Mouse (Mus musculus) limb, embryonic 11.5 days (tissue): ENCODE measurements around the gene Wfdc15b. TPM values are rescaled to one million over a fixed set of nuclear protein-coding genes. Genes with fewer than 3 reads are reported as not detected.
"Not testable (repeated sequence)": the region's sequence is repeated elsewhere in the genome, so short reads cannot be mapped to it uniquely, and the experiment has no call there.

Experiments used
- ATAC-seq: fragments of 200-750 bp; cut with Nextera tagmentation; 2 replicates; pipeline ENCODE4 v1.8.0; 2017; ENCODE audit warnings: low read depth; ENCODE audit not compliant: insufficient number of reproducible peaks, low FRiP score, low TSS enrichment
- DNase-seq: peaks from one replicate; pipeline ENCODE4 v3.0.0-alpha.2; 2015; ENCODE audit warnings: low spot score
- H3K27ac ChIP-seq: fragments of 300-500 bp; sonication (generic); replicated peaks from 2 replicates; pipeline ENCODE4 v1.5.1; 2014; ENCODE audit warnings: low read depth, mild to moderate bottlenecking, low read length
- H3K27me3 ChIP-seq: fragments of 300-500 bp; sonication (generic); 2 replicates; pipeline ENCODE4 v1.6.1; 2014; ENCODE audit warnings: mild to moderate bottlenecking, low read length, mixed read lengths; ENCODE audit not compliant: control insufficient read depth, insufficient read depth
- H3K36me3 ChIP-seq: fragments of 300-500 bp; sonication (generic); 2 replicates; pipeline ENCODE4 v1.6.1; 2014; ENCODE audit warnings: mild to moderate bottlenecking, low read length, moderate library complexity, mixed read lengths; ENCODE audit not compliant: control insufficient read depth, insufficient read depth
- H3K4me1 ChIP-seq: fragments of 300-500 bp; sonication (generic); 2 replicates; pipeline ENCODE4 v1.6.1; 2014; ENCODE audit warnings: low read length, mixed read lengths; ENCODE audit not compliant: control insufficient read depth, insufficient read depth
- H3K4me2 ChIP-seq: fragments of 300-500 bp; sonication (generic); 2 replicates; pipeline ENCODE4 v1.6.1; 2014; ENCODE audit warnings: low read depth, mild to moderate bottlenecking, moderate library complexity; ENCODE audit not compliant: severe bottlenecking
- H3K4me3 ChIP-seq: fragments of 300-500 bp; sonication (generic); 2 replicates; pipeline ENCODE4 v1.5.1; 2014; ENCODE audit warnings: low read depth, low read length
- H3K9ac ChIP-seq: fragments of 300-500 bp; sonication (generic); 2 replicates; pipeline ENCODE4 v1.6.1; 2014; ENCODE audit warnings: mild to moderate bottlenecking, low read length
- H3K9me3 ChIP-seq: fragments of 300-500 bp; sonication (generic); 2 replicates; pipeline ENCODE4 v1.6.1; 2016; ENCODE audit warnings: low read length; ENCODE audit not compliant: control insufficient read depth
- WGBS: fragments of 180-500 bp; shearing (Covaris S2); extraction: QIAGEN DNeasy Blood & Tissue Kit; methylation state at CpG from one replicate; pipeline ENCODE4 v1.1.7; 2014; 5-methylcytosine and 5-hydroxymethylcytosine counted together
- polyA plus RNA-seq: library from polyadenylated mRNA; unstranded; fragments of >200 nt; fragmentation: Nextera tagmentation; extraction: Ambion mirVana; gene quantifications from 2 replicates; pipeline ENCODE4 v1.2.1, GENCODE M21; 2014

Wfdc15b gene
- polyA plus RNA-seq = not detected in 2 replicates

DNA sequence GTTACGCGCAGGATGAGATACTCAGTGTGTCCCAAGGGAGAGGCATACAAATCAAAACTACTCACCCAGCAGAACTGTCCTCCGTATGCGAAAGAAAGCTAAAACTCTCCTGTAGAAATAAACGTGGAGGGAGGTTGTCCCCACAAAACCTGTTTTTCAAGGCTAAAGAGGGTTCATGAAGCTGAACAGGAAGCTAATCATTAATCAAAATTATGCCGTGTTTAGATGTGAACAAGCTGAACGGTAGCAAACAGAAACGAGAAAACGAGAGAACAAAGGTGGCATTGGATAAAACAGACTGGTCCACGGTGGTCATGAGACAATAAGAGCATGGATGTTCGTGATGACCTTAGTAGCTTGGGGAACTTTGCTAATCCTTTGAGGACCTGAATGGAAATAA is at the start of gene Wfdc15b:
TSS of gene Wfdc15b (minus strand) at position 139 of the 400 bp plus-strand sequence.
- ATAC-seq (no peak), DNase-seq (no peak)
- H3K4me2 ChIP-seq = no peak within 1 kb of the TSS
- 75% methylated on average over 11 of the region's 11 CpGs for WGBS
- H3K9ac ChIP-seq = no peak within 1 kb of the TSS
- no peaks in the 10 kb centered on the region for H3K4me1 ChIP-seq
- H3K27me3 ChIP-seq = no peaks in the 10 kb centered on the region
- no peak within 1 kb of the TSS for H3K27ac ChIP-seq
- no peak within 1 kb of the TSS for H3K4me3 ChIP-seq
- H3K36me3 ChIP-seq = no peaks in the 10 kb centered on the region
- H3K9me3 ChIP-seq = no peaks in the 10 kb centered on the region

DNA sequence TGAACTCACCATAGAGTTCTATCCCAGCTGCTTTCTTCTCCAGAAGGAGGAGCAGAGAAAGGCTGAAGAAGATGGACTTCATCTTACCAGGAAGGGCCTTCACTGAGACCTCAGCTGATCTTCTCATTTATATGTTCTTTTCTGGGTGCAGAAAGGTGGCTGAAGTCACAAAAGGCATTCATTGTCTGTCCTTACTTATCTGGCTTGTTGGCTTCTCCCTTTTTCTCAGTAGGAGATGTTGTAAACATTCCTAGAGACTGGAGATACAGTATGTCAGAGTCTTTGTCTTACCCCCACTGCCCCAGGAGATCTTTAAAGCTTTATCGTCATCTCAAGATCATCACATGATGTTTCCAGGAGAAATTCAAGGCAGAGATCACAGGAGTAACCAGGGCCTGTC is 35.1 kb upstream of the Wfdc15b start, which contains the start of gene Svs3b:
TSS of gene Svs3b (minus strand) at position 101 of the 400 bp plus-strand sequence.
- not testable (repeated sequence) for H3K4me3 ChIP-seq, H3K27me3 ChIP-seq, H3K4me1 ChIP-seq, H3K9me3 ChIP-seq, H3K36me3 ChIP-seq, H3K4me2 ChIP-seq, ATAC-seq, H3K9ac ChIP-seq, DNase-seq, H3K27ac ChIP-seq
- 77% methylated on average over 1 of the region's 1 CpGs for WGBS

- 86% methylated on average over 3 of the region's 3 CpGs for WGBS
- H3K4me2 ChIP-seq = no peak within 1 kb of the TSS
- H3K27me3 ChIP-seq = no peaks in the 10 kb centered on the region
- no peak for ATAC-seq
- no peaks in the 10 kb centered on the region for H3K9me3 ChIP-seq
- H3K27ac ChIP-seq = no peak within 1 kb of the TSS
- H3K36me3 ChIP-seq = no peaks in the 10 kb centered on the region
- no peak within 1 kb of the TSS for H3K4me3 ChIP-seq
- no peaks in the 10 kb centered on the region for H3K4me1 ChIP-seq
- DNase-seq = no peak
- no peak within 1 kb of the TSS for H3K9ac ChIP-seq
Measured at GRCm38 (mm10) chr2:164238366-164238765, 16.9 kb upstream of the Wfdc15b start, which contains the start of gene Svs2. TSS of gene Svs2 (minus strand) at chr2:164238466.

DNA sequence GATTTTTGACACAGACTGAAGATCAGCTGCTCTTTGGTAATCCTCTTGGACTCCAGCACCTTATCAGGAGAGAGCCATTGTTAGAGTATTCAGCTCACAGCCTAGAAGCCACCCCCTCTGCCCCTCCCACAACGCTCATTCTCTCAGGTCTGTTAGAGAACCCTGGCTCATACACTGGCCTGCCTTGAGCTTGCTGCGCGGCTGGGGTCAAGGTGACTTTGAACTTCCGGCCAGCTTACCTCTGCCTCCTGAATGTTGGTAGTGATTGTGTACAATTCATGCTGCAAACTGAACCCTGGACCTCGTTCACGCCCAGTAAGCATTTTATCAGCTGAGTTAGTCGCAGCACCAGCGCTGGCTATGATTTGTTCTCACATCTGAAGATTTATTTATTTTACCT is 11.2 kb upstream of the Wfdc15b start:
- WGBS = 94% methylated on average over 8 of the region's 8 CpGs
- no peak overlapping the region for H3K9ac ChIP-seq
- ATAC-seq (no peak), DNase-seq (no peak)
- H3K9me3 ChIP-seq = no peaks in the 10 kb centered on the region
- no peak overlapping the region for H3K27ac ChIP-seq
- H3K4me2 ChIP-seq = no peak overlapping the region
- H3K4me3 ChIP-seq = no peak overlapping the region
- no peaks in the 10 kb centered on the region for H3K36me3 ChIP-seq
- H3K27me3 ChIP-seq = no peaks in the 10 kb centered on the region
- H3K4me1 ChIP-seq = no peaks in the 10 kb centered on the region

GRCm38 (mm10) chr2:164228361-164229070 is 7.1 kb upstream of the Wfdc15b start:
- no peak overlapping the region for H3K9ac ChIP-seq
- no peak overlapping the region for H3K27ac ChIP-seq
- H3K36me3 ChIP-seq = no peaks in the 10 kb centered on the region
- WGBS = 87% methylated on average over 8 of the region's 8 CpGs
- no peak for ATAC-seq
- H3K4me3 ChIP-seq = no peak overlapping the region
- H3K27me3 ChIP-seq = no peaks in the 10 kb centered on the region
- H3K4me2 ChIP-seq = no peak overlapping the region
- no peaks in the 10 kb centered on the region for H3K4me1 ChIP-seq
- H3K9me3 ChIP-seq = no peaks in the 10 kb centered on the region
- DNase-seq = no peak

DNA sequence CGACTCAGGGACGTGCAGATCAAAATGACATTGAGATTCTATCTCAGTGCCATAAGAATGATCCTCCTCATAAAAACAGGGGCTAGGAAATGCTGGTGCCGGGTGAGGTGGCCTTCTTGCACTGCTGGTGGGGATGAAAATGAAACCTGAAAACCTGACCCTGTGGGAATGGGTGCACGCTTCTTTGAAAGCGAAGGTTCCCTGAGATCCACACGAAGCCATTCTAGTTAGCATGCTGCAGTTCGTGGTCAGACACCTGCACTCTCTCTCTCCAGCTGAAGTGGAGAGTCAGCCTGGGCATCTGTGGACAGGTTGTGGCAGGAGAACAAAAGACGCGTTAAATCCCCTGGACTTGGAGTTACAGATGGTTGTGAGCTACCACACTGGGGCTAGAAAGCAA is 2.2 kb downstream of the Wfdc15b start:
- no peaks in the 10 kb centered on the region for H3K36me3 ChIP-seq
- no peak overlapping the region for H3K4me2 ChIP-seq
- H3K4me3 ChIP-seq = no peak overlapping the region
- no peaks in the 10 kb centered on the region for H3K27me3 ChIP-seq
- no peak for DNase-seq
- no peaks in the 10 kb centered on the region for H3K9me3 ChIP-seq
- no peaks in the 10 kb centered on the region for H3K4me1 ChIP-seq
- H3K9ac ChIP-seq = no peak overlapping the region
- no peak for ATAC-seq
- H3K27ac ChIP-seq = no peak overlapping the region
- 80% methylated on average over 9 of the region's 9 CpGs for WGBS

DNA sequence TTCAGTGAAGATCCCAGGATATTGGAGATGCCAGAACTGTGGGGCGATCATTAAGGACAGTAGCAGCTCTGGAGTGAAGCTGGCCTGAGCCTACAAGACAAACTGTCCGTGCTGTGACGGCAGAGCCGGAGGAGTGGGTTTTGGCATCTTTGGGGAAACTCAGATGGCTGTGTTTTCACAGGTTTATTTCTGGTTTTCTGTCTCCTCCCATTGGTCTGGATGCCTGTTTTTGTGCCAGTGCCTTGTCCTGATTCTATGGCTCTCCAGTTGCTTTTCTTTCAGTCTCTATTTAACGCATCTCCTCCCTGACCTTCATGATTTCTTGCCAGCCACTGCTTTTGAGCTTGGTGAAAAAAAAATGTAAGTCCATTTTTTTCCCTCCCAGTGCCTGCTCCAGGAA is 8.7 kb downstream of the Wfdc15b start:
- 90% methylated on average over 5 of the region's 5 CpGs for WGBS
- H3K4me2 ChIP-seq = no peak overlapping the region
- H3K4me3 ChIP-seq = no peak overlapping the region
- H3K27ac ChIP-seq = no peak overlapping the region
- no peak for DNase-seq
- ATAC-seq = no peak
- H3K9me3 ChIP-seq = no peaks in the 10 kb centered on the region
- no peaks in the 10 kb centered on the region for H3K27me3 ChIP-seq
- H3K4me1 ChIP-seq = no peaks in the 10 kb centered on the region
- no peaks in the 10 kb centered on the region for H3K36me3 ChIP-seq
- no peak overlapping the region for H3K9ac ChIP-seq

GRCm38 (mm10) chr2:164210892-164211291 is 10.6 kb downstream of the Wfdc15b start:
- no peak overlapping the region for H3K4me2 ChIP-seq
- 87% methylated on average over 4 of the region's 4 CpGs for WGBS

GRCm38 (mm10) chr2:164206676-164207075 is 14.8 kb downstream of the Wfdc15b start:
- Histone ChIP-seq H3K9ac (no peak overlapping the region), H3K4me3 (no peak overlapping the region), H3K4me1 (no peaks in the 10 kb centered on the region), H3K4me2 (no peak overlapping the region), H3K9me3 (no peaks in the 10 kb centered on the region), H3K27ac (no peak overlapping the region), H3K27me3 (no peaks in the 10 kb centered on the region), H3K36me3 (no peaks in the 10 kb centered on the region)
- DNase-seq (no peak), ATAC-seq (no peak)
- 87% methylated on average over 4 of the region's 4 CpGs for WGBS

More at GRCm38 (mm10) chr2:164210892-164211291, 10.6 kb downstream of the Wfdc15b start:
- no peak for DNase-seq
- ATAC-seq = no peak
- no peaks in the 10 kb centered on the region for H3K27me3 ChIP-seq
- H3K27ac ChIP-seq = no peak overlapping the region
- H3K9me3 ChIP-seq = no peaks in the 10 kb centered on the region
- no peak overlapping the region for H3K9ac ChIP-seq
- no peaks in the 10 kb centered on the region for H3K36me3 ChIP-seq
- no peaks in the 10 kb centered on the region for H3K4me1 ChIP-seq
- no peak overlapping the region for H3K4me3 ChIP-seq
